Mouse (Mus musculus) liver, embryonic 11.5 days (tissue): ENCODE data around the gene Ermard. TPM values are rescaled to one million over a fixed set of nuclear protein-coding genes. Genes with fewer than 3 reads are reported as not detected.
A peak's percentile ranks its signal among the peaks of the same experiment; 100 is the strongest.
"Not testable (repeated sequence)": the region's sequence is repeated elsewhere in the genome, so short reads cannot be mapped to it uniquely, and the experiment has no call there.

ENCODE experiments used
- ATAC-seq: fragments of 200-750 bp; cut with Nextera tagmentation; replicated peaks from 2 replicates; pipeline ENCODE4 v1.8.0; 2017; ENCODE audit warnings: moderate number of reproducible peaks, mild to moderate bottlenecking, moderate TSS enrichment, moderate library complexity; ENCODE audit not compliant: low FRiP score
- DNase-seq: peaks from one replicate; pipeline ENCODE4 v3.0.0-alpha.2; 2017; ENCODE audit warnings: low spot score
- H3K27ac ChIP-seq: fragments of 300-500 bp; sonication (generic); 2 replicates; pipeline ENCODE4 v1.5.1; 2014; ENCODE audit warnings: mild to moderate bottlenecking, low read depth, low read length, control low read depth
- H3K27me3 ChIP-seq: fragments of 300-500 bp; sonication (generic); replicated peaks from 2 replicates; pipeline ENCODE4 v1.6.1; 2014; ENCODE audit warnings: low read length, mixed read lengths; ENCODE audit not compliant: control insufficient read depth, insufficient read depth
- H3K36me3 ChIP-seq: fragments of 300-500 bp; sonication (generic); 2 replicates; pipeline ENCODE4 v1.6.1; 2014; ENCODE audit warnings: mild to moderate bottlenecking, low read length, moderate library complexity, mixed read lengths; ENCODE audit not compliant: control insufficient read depth, insufficient read depth
- H3K4me1 ChIP-seq: fragments of 300-500 bp; sonication (generic); replicated peaks from 2 replicates; pipeline ENCODE4 v1.6.1; 2014; ENCODE audit warnings: low read length, mixed read lengths; ENCODE audit not compliant: control insufficient read depth, insufficient read depth
- H3K4me2 ChIP-seq: fragments of 300-500 bp; sonication (generic); 2 replicates; pipeline ENCODE4 v1.6.1; 2014; ENCODE audit warnings: mild to moderate bottlenecking, control low read depth, moderate library complexity
- H3K4me3 ChIP-seq: fragments of 300-500 bp; sonication (generic); 2 replicates; pipeline ENCODE4 v1.5.1; 2014; ENCODE audit warnings: low read depth, low read length, control low read depth
- H3K9ac ChIP-seq: fragments of 300-500 bp; sonication (generic); 2 replicates; pipeline ENCODE4 v1.6.1; 2014; ENCODE audit warnings: low read depth, low read length, control low read depth
- H3K9me3 ChIP-seq: fragments of 300-500 bp; sonication (generic); 2 replicates; pipeline ENCODE4 v1.6.1; 2016; ENCODE audit warnings: low read length, inconsistent platforms, mixed read lengths; ENCODE audit not compliant: control insufficient read depth
- WGBS: fragments of 180-500 bp; shearing (Covaris S2); extraction: QIAGEN DNeasy Blood & Tissue Kit; methylation state at CpG from one replicate; pipeline ENCODE4 v1.1.7; 2014; 5-methylcytosine and 5-hydroxymethylcytosine counted together
- polyA plus RNA-seq: library from polyadenylated mRNA; unstranded; fragments of >200 nt; fragmentation: Nextera tagmentation; extraction: Ambion mirVana; gene quantifications from 2 replicates; pipeline ENCODE4 v1.2.1, GENCODE M21; 2014

The Ermard gene
- 67.2 and 73.1 TPM in 2 replicates for polyA plus RNA-seq

DNA sequence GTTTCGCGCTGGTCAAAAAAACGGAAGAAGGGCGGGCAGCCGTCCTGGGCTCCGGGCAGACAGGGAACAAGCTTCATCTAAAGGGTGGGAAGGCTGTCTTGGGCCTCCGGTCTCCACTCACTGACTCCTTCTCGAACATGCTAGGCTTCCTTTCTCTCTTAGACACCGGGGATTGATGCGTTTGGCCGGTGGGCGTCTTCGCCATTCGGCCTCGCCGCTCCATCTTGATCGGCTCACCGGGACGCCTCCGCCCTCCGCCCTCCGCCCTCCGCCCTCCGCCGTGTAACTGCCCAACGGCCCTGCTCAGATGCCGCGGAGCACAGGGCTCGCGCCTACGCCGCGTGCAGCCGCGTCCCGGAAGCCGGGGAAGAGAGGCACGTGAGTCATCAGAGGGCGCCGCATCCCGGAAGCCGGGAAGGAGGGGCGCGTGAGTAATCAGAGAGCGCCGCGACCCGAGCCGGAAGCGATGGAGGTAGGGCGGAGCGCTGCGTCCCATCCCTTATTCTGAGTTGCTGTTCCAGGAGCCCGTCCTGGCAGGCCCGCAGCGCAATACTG lies at the start of gene Ermard, which contains the start of the genes Tcte3 and Gm3448:
TSS of gene Ermard (plus strand) at position 34 of the 555 bp plus-strand sequence.
TSS of gene Tcte3 (minus strand) at position 314 of the 555 bp plus-strand sequence.
TSS of gene Gm3448 (minus strand) at position 363 of the 555 bp plus-strand sequence.
- WGBS, result under 1% methylated on average over 13 of the region's 56 CpGs
- not testable (repeated sequence) for H3K27me3 ChIP-seq, H3K9ac ChIP-seq, H3K9me3 ChIP-seq, H3K27ac ChIP-seq, H3K4me1 ChIP-seq, DNase-seq, H3K4me3 ChIP-seq, H3K4me2 ChIP-seq, H3K36me3 ChIP-seq
- ATAC-seq, result peak; percentile 95

DNA sequence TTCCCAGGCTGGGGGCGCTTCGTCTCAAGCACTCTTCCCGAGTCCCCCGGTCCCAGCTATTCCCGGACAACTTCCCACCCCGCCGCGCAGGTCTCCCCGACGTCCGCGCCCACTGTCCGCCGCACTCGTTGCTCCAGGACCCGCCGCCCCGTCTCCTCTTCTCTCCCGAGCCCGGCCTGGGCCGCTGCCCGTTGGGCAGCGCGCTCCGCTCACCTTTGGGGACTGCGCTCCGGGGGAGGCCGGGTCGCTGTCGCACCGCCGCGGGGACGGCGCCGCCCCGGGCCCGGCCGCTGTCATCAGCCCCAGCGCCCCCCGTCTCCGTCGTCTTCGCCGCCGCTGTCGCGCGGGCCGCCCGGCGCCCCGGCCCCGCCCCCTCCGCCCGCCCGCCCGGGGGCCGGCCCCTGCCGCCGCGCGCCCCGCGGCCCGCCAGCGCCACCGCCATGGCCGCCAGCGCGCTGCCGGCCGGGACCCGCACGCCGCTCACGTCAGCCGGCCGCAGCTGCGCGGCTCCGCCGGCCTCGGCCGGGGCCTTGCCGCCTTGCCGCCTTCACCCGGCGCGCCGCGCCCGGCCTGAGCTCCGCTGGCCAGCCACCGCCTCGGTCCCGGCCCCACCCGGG lies 48.4 kb upstream of the Ermard start:
- not testable (repeated sequence) for H3K4me2 ChIP-seq, DNase-seq, H3K36me3 ChIP-seq, H3K4me1 ChIP-seq, H3K9ac ChIP-seq, H3K9me3 ChIP-seq, H3K27ac ChIP-seq, H3K4me3 ChIP-seq, H3K27me3 ChIP-seq
- WGBS, result no CpG with 5 or more reads among the region's 98 CpGs
- peak; percentile 72 for ATAC-seq

DNA sequence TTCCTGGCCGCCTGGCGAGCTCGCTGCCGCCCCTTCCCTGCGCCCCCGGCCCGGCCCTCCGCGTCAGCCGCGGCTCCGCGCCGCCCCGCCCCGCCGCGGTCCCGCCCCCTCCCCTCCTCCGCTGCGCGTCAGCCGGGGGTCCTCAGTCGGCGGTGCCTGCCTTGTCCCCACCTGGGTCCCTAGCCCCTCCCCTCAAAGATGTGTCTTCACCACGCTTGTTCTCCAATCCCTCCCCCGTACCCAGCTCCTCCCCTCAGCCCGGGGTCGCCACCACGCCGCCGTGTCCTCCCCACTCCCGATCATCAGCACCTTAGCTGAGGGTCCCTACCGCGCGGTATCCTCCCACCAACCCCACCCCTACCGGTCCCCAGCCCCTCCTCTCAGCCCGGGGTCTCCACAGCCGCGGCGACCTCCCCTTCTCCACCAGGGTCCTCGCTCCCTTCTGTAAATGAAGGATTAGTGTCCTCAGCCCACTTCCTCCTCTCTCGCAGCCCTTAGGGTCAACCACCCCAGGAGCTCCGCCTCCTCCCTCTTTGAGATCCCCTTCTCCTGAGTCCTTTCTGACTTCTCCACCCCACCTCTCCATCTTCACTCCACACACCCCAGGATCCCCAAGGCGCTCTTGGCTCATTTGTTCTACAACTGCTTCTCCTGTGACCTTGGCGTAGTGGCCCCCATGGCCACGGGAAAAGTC lies 47.7 kb upstream of the Ermard start:
- H3K36me3 ChIP-seq, DNase-seq, H3K27me3 ChIP-seq, H3K9me3 ChIP-seq, H3K27ac ChIP-seq, H3K4me2 ChIP-seq, H3K9ac ChIP-seq, H3K4me3 ChIP-seq, H3K4me1 ChIP-seq: not testable (repeated sequence)
- WGBS, result no CpG with 5 or more reads among the region's 47 CpGs
- peak; percentile 73 for ATAC-seq

DNA sequence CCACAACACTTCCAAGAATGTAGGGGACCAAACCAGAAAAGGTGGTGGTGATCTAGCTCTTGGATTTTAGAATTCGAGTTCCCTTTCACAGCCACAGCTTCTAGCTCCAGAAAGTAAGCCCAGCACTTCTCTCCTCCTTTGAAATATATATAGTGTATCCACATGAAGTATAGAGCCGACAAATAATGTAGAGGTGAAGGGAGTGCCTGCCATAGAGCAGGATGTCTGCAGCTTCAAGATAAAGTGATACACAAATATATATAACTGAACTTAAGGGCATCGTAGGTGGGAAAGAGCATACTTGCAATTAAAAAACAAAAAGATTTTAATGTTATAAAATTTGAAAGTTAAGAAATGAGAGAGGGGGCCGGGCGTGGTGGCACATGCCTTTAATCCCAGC lies 46.9 kb upstream of the Ermard start:
- H3K27me3 ChIP-seq, H3K4me1 ChIP-seq, H3K27ac ChIP-seq, H3K4me2 ChIP-seq, DNase-seq, H3K9me3 ChIP-seq, H3K4me3 ChIP-seq, ATAC-seq, H3K36me3 ChIP-seq, H3K9ac ChIP-seq: not testable (repeated sequence)
- WGBS, result no CpG with 5 or more reads among the region's 5 CpGs

DNA sequence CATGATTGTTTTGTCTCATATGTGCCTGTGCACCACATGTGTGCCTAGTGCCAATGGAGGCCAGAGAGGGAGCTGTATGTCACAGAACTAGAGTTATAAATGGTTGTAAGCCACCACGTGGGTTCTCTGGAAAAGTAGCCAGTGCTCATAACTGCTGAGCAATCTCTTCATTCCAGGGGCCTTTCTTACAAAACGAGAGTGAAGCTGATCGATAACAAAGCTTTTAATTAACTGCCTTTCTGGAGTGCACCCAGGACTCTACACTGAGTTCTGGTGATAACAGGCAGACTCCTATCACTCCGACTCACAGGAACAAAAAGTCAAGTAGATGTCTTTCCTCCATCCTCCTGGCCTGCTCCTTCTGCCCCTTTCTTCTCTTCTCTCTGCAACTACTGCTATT lies 41.0 kb upstream of the Ermard start:
- not testable (repeated sequence) for H3K27me3 ChIP-seq, H3K4me3 ChIP-seq, H3K4me2 ChIP-seq, H3K27ac ChIP-seq, DNase-seq, H3K4me1 ChIP-seq, H3K9me3 ChIP-seq, H3K9ac ChIP-seq, H3K36me3 ChIP-seq
- peak; percentile 83 for ATAC-seq
- no CpG with 5 or more reads among the region's 4 CpGs for WGBS

DNA sequence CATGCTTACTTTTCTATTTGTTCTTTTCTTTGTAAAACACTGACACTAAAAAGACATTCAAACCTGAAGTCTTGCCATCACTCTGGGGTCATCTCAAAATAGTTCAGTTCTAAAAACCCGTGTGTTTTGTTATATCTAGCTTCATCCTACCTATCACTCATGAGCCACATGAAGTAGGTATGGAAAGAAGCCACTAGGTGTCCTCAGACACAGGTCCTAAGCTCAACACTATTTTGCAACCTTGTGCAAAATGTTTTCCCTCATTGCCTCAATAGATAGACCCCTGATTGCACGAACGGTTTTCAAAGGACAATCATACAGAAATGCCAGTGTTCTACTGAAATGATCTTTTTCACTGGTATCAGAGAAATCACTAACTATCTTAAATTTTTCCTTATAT lies 31.9 kb upstream of the Ermard start:
- not testable (repeated sequence) for DNase-seq, H3K27me3 ChIP-seq, H3K9ac ChIP-seq, H3K4me1 ChIP-seq, H3K4me3 ChIP-seq, H3K9me3 ChIP-seq, H3K4me2 ChIP-seq, H3K36me3 ChIP-seq, H3K27ac ChIP-seq
- no CpG with 5 or more reads among the region's 3 CpGs for WGBS
- ATAC-seq, result peak; percentile 55

DNA sequence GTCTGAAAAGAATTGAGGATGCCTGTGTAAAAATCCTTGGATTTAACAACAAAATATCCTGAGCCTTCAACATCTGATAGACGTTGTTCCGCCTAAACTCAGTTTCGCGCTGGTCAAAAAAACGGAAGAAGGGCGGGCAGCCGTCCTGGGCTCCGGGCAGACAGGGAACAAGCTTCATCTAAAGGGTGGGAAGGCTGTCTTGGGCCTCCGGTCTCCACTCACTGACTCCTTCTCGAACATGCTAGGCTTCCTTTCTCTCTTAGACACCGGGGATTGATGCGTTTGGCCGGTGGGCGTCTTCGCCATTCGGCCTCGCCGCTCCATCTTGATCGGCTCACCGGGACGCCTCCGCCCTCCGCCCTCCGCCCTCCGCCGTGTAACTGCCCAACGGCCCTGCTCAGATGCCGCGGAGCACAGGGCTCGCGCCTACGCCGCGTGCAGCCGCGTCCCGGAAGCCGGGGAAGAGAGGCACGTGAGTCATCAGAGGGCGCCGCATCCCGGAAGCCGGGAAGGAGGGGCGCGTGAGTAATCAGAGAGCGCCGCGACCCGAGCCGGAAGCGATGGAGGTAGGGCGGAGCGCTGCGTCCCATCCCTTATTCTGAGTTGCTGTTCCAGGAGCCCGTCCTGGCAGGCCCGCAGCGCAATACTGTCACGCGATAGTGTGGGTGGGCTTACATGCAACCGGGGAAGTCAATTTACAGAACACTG lies 31.1 kb upstream of the Ermard start, which contains the start of gene Gm3435:
TSS of gene Gm3435 (plus strand) at position 471 of the 708 bp plus-strand sequence.
- not testable (repeated sequence) for DNase-seq, H3K4me1 ChIP-seq, H3K4me2 ChIP-seq, H3K9me3 ChIP-seq, H3K36me3 ChIP-seq, H3K27ac ChIP-seq, H3K4me3 ChIP-seq, H3K27me3 ChIP-seq, H3K9ac ChIP-seq
- ATAC-seq, result peak; percentile 94
- no CpG with 5 or more reads among the region's 60 CpGs for WGBS

DNA sequence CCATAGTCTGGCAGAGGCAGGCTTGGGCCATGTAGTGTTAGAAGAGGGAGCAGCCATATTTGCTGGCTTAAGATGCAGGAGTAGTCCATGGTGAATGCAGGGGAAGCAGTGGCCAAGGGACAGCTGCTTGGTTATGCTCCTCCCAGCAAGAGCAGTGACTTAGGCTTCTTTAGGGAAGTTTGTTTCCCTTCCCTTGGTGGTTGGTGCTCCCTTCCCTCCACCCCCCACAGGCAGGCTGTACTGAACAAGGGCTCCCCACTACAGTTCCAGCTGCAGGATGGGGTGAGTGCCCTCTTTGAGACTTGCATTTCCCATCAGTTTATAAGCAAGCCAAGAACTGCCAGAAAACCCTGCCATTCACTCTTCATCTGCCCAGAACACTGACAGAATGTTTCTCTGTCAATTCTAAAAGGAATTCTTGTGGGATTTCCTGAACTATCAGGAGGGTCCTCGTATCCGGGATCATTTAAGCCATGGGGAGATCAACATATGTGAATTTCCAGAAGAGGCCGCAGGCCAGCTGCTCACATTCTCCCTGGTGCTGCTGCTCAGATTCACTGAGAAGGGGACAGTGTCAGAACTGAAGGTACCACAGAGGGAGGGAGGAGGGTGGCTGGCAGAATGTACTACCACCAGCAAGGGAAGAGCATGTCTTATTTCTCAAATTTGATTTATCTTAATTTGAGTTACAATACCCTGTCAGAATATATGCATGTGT lies 19.3 kb upstream of the Ermard start:
- ATAC-seq, H3K27ac ChIP-seq, H3K36me3 ChIP-seq, H3K4me2 ChIP-seq, H3K27me3 ChIP-seq, H3K9ac ChIP-seq, H3K4me1 ChIP-seq, H3K9me3 ChIP-seq, H3K4me3 ChIP-seq: not testable (repeated sequence)
- peak; percentile 28 for DNase-seq
- 85% methylated on average over 3 of the region's 3 CpGs for WGBS
